Mouse (Mus musculus) ovary, postnatal 36 days (tissue): ENCODE measurements around the gene Mycbpap.

ENCODE experiments used
- DNase-seq: peaks from one replicate; pipeline ENCODE4 v3.0.0; 2022; ENCODE audit warnings: low spot score, mixed read lengths

Mycbpap gene

DNA sequence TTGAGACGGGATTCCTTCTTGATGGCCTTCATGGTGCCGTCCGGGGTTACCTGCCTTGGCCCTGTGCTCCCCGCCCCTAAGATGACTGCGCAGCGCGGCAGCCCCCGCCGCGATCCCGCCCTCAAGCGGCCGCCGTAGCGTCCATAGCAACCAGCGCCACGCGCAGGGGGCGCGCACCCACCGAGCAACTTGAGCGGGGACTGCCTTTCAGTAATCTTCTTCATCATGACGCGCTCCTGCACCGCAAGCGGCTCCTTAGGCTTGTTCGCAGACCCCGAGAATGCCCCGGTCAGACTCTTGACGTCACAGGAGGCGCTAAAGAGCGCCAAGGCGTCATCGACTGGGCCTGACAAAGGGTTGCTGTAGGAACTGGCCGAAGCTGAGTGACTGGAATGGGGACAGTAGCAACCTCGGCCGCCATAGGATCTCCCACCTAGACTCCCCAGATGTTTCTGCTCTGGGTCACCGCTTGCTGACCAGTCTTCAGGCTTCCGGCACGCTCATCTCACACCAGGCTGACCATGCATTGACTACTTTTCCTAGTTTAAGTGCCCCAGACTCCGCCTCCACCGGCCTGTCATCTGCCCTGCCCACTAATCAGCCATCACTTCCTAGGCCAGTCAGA, at the start of gene Mycbpap:
TSS of gene Mycbpap (minus strand) at position 524 of the 625 bp plus-strand sequence.
- peak; percentile 65 for DNase-seq

DNA sequence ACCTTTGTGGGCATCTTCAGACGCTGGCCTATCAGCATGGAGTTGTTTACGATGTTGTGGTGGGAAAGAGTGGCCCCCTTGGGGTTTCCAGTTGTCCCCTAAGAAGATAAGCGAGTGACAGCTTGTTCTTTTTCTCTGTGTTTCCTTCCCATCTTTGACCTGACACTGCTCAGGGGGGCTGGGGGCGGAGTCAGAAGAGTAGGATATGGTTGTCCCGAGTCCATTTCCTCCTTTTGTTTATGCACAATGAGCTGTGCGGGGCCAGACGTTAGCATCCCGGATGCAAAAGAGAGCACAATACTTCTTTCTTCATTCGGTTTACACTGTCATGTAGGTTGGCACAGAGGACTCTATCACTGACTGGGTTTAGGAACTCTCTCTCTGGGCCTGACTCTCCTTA, 49.1 kb upstream of the Mycbpap start:
- DNase-seq: no peak

DNA sequence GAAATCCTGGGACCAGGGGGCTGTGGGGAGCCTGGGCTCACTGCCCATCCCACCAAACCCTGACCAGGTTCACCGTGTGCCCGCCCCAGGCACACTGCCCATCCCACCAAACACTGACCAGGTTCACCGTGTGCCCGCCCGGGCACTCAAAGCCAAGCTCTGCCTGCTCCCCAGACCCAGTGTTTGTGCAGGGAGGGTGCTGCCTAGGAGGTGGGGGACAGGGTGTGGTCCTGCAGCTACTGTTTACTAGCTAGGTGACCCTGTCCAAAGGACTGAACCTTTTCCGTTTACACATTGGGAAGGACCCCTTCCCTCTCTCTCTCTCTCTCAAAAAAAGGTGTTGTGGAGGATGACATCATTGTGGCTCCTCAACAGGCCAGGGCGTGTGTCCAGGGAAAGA, 45.8 kb upstream of the Mycbpap start:
- DNase-seq: no peak

DNA sequence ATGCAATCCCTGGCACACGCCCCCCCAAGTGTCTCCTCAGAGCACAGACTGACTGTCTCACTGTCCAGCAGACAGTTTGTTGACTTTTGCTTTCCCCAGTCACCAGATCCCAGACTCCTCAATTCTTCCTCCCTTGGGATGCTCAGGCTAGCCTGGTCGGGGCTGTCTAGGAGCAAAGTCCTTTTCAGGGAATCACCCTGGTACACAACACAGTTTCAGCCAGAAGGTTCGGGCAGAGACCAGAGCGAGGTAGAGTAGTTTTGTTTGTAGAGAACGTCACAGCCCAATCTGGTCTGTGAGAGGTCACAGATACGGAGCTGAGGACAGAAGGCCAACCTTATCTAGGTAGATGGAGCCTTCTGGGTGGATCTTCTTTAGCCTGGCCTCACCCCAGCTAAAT, 45.0 kb upstream of the Mycbpap start:
- DNase-seq: no peak

DNA sequence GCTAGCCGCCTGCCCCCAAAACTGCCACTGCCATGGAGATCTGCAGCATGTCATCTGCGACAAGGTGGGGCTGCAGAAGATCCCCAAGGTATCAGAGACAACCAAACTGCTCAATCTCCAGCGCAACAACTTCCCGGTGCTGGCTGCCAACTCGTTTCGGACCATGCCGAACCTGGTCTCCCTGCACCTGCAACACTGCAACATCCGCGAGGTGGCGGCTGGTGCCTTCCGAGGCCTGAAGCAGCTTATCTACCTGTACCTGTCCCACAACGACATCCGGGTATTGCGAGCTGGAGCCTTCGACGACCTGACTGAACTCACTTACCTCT, 43.6 kb upstream of the Mycbpap start:
- DNase-seq: no peak

DNA sequence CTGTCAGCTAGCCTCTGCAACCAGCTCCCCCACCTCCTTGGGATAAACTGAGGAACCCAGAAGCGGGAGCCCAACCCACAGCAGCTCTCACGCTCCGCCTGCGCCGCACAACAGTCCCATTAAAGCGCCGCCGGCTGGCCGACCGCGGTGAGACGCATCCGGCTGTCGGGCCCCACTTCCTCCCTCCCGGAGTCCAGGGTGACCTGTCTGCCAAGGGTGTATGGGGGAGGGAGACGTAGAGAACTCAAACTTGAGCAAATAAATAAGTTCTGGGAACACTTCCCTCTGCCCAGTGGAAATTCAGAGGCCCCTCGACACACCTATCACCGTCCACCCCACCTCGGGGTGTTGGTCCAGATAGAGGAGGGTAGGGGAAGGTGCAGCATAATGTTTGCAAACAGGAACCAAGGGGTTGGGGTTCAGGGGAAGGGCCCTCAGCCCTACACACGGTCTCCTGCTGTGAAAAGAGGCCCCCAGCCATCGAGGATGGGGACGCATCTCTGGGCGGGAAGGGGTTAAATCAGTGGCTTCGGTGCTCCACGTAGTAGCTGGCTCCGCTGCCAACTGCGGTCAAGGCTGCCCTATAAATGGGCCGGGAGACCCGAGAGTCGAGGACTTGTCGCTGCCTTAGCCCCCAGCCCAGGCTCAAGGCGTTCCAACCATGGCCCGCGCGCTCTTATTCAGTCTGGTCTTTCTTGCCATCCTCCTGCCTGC, 43.1 kb upstream of the Mycbpap start, which contains the start of gene Chad:
TSS of gene Chad (plus strand) at position 611 of the 714 bp plus-strand sequence.
- DNase-seq: peak; percentile 59

DNA sequence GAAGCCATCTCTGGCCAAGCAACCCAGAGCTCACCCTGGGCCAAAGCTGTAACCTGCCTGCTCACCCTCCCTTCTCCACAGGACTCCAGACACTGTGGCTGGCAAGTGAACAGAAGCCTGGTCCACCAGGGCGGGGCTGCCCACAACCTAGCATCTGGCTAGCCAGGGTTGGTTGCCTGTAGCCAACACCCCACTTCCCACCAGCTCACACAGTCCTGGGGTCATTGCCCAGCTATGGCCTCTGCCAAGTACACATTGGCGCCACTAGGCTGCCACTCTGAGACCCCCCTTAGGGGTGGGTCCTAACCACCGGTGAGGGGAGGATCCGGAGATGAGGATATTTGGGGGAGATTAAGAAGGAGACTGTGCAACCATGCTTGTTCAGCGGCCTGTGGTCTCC, 42.3 kb upstream of the Mycbpap start:
- no peak for DNase-seq

DNA sequence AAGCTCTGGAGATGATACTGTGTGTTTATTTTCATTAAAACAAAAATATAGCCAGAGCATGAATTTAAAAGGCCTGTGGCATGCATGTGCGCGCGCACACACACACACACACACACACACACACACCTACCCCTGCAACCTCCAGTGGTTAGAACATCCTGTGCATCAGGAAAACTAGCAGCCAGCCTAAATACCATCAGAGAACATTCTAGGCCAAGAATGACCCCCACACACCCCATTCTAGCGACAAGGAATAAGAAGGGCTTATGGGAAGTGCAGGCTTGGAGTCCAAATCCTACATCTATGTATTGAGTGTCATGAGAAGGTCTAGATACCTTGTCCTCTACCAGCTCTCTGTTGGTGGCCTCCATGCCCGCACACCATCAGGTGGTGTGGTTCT, 41.8 kb upstream of the Mycbpap start:
- DNase-seq: no peak

DNA sequence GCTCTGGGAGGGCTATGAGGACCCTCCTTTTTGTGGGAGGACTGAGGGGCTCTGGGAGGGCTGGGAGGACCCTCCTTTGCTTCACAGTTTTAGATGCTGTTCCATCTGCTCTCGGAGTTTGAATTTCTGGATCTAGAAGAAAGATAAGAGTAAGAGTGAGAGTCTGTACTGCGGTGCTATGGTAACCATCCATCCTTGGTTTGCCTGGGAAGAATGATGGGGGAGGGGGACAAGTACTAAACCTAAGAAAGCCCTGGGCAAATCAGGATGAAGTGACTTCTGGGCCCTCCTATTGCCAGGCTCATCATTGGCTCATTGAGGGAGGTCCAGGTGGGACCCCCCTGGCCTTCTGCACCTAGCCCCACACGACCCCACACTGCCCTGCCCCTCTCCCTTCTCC, 36.7 kb upstream of the Mycbpap start:
- no peak for DNase-seq

DNA sequence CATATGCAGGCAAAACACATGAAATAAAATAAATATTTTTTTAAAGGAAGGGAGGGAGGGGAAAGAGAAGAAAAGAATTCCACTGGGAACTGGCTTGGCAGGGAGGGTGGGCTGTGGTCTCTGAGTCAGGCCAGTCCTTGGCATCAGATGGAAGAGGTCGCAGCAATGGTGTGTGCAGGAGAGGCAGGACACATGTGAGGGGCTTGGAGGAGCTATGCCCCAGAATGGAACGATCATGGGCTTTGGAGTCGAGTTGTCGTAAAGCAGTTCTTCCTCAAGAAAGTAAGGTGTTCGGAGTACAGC, 28.9 kb upstream of the Mycbpap start:
- DNase-seq: no peak

DNA sequence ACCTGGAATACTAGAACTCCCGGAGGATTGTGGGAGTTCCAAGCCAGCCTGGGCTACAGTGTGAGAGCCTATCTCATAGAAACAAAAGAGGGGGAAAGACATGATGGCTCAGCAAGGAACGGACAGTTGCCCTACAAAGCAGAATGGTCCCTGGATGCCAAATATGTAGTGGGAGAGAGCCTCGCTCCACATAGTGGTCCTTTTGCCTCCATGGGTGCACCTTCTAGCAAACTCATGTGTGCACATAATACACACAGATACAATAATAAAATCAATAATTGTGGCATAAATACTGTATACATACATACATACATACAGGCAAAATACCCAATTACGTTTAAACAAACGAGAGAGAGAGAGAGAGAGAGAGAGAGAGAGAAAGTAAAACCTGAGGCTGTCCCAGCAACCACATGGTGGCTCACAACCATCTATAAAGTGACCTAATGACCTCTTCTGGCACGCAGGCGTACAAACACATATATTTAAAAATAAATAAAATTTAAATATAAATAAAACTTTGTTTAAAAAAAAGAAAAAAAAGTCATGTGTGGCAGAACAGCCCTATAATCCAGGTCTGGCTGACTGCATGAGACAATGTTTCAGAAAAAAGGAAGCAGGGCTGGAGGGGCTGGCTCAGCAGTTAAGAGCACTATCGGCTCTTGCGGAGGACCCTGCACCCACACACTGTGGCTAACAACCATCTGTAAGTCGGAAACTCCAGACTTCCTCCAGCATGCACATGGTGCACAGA, 28.3 kb upstream of the Mycbpap start:
- DNase-seq: no peak

DNA sequence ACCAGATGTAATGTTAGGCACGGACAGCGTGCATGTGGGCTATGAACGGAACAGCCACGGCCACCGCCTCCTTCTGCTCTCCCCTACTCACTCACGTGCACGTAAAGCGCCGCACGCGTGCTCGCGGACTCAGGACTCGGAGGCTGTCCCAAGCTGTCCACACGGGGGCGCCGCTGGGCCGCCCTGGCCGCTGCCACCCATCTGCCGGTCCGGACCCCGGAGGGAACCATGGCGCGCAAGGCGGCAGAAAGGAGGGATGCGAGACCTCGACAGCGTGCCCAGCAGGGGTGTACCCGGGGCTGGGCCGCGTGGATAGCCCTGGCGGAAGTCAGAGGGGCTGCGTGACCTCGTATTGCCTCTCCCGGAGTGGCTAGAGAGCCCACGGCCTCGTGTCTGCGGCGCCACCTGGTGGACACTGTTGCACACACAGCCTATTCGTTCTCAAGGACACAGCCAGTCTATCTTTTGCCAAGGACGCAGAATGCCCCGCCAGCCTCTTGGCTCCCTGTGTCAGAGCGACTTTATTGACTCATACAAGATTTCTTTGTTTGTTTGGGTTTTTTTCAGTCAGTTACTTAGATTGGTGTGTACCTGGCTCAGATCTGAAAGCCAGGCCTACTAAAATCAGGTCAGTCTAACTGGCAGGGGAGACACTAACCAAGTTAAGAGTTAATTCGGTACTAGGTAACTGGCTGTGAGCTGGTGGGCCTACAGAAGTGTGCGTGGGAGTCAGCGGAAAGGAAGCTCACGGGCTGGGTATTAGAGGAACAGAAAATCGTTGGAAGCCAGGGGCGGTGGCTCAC, 27.5 kb upstream of the Mycbpap start, which contains the start of gene Rsad1:
TSS of gene Rsad1 (minus strand) at position 368 of the 803 bp plus-strand sequence.
- DNase-seq: peak; percentile 94

DNA sequence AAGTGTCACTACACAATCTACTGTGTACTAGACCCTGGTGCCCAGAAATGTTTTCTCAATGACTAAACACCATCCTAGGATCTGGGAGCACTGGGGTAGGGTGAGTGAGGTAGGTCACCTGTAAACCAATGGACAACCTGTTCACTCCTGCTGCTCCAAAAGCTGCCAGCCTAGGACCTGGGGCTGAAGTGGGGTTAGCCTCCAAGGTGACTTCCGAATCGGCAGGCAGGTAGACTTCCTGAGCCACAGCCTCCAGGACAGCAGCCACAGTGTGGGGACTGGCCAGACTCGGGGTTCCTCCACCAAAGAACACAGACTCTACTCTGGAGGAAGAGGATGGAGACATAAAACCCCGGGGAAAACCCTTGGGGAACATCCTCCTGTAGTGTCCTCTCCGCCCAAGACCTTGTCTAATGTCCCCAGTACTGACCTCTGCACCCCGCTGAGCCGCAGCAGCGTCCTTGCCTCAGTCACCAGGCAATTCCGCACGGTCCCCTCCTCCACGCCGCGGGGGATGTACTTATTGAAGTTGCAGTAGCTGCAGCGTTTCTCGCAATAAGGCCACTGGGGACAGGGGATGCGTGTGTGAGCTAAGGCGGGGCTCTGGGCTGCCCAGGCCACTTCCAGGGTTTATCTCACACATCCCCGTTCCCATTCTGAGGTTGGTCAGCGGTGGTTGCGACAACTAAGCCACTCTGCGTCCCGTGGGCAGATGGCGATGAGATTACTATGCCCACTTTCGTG, 26.7 kb upstream of the Mycbpap start:
- peak; percentile 52 for DNase-seq

DNA sequence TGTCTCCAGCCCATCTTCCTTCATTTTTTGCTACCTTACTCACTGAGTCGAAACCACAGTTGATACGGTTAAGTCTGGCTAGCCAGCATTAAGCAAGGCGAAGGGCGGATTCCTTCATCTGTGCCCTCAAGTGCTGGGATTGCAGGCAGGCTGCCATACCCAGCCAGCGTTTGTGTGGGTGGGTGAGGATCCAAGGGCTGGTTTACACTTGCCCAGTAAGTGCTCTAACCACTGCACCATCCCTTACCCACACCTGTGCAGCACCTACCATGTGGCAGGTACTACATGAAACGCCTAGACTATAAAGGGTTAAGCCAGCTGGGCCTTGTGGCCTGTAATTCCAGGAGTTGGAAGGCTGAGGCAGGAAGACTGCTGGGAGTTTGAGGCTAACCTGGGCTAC, 25.7 kb upstream of the Mycbpap start:
- no peak for DNase-seq

DNA sequence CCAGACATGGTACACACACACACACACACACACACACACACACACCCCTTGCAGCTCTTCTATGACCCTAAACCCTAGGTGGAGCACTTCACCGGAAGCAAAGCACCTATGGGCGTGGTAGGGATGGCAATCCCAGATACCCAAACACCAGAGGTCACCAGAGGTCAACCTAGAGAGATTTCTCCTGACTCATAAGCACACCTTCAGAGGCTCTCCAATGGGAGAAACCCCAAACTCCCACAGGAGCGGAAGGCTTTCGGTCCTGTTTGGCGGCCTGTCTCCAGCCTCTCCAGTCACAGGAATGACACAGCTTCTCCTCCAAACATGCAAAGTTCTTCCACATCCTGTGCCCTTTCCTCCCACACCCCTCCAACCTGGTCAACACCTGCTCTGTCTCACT, 24.8 kb upstream of the Mycbpap start:
- DNase-seq: no peak

DNA sequence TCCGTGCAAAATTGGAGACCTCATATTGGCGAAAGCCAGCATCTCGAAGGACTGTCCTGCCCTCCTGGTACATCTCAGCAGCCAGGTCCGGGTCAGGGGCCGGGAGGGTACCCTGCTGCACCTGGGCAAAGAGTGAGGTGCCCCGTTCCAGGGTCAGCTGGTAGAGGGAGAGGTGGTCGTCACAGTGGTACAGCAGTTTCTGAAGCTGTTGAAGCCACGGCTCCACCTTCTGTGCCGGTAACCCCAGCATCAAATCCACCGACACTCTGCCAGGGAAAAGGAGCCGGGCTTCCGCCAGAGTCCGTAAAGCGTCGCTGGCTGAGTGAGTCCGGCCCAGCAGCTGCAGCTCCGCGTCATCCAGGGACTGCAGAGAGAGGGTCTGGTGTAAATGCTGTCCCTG, 22.9 kb upstream of the Mycbpap start:
- no peak for DNase-seq

DNA sequence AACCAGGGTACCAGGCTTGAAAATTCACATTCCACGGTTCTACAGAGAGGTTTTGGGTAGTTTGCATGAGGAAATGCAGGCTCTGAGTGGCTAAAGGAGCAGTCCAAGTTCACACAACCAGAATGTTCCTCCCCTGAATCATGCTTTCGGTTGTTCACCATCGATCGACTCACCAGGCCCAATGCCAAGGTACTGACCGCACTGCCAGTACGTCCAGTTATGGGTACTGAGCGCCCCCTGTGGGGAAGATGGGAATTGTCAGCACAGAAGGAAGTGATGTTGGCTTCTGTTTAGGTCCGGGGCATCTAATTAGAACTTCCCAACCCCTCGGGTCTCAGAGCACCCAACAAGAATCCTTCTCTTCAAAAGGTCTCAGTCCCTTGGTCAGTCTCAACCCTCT, 22.4 kb upstream of the Mycbpap start:
- peak; percentile 88 for DNase-seq

DNA sequence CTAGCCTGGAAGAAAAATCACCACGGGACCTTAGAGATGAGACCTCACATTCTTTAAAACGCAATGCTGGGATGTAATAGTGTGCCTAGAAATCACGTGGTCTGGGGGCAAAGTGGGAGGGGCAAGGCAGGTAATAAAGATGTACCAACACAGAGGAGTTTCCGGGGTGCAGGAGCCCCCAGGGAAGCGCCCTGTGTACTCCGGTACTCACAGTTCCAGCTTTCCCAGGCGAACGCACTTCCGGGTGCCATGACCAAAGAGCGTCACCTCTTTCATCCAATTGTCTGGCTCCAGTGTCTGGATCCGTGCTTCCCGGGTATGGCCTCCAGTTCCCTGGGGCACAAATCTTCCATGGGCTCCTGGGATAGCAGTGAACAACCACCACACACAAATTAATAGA, 21.8 kb upstream of the Mycbpap start:
- DNase-seq: no peak

DNA sequence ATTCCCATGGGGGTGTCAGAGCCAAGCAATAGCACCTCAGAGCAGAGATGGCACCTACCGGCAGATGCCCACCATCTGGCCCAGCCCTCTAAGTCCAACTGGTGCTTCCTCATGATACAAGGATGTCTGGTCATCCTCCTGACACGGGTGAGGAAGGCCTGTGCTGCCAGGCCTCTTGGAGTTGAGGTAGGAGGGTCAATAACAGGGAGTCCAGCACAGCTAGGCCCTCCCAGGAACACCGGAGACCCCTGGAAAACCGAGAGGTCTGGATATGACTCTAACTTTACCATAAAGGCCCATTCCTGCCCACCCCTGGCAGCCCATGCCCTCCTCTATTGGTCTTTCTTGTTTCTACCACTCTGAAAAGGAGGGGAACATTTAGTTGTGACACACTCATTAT, 20.9 kb upstream of the Mycbpap start:
- no peak for DNase-seq

DNA sequence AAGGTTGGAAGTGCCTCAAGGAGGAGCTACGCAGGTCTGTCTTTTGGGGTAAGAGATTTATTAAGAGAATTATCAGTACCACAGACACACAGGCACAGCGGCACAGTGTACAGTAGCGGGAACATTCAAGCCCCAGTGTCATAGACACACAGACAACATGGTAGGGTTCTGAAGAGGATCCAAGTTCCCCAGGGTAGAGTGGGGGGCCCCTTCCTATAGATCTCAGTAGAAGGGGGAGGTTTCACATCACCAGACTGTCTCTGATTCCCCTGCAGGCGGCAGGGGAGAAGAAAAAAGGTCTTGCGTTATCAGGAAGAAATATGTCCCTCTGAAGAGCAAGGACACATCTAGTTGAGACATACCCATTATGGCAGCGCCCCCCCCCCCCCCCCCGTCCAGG, 18.2 kb upstream of the Mycbpap start:
- no peak for DNase-seq

DNA sequence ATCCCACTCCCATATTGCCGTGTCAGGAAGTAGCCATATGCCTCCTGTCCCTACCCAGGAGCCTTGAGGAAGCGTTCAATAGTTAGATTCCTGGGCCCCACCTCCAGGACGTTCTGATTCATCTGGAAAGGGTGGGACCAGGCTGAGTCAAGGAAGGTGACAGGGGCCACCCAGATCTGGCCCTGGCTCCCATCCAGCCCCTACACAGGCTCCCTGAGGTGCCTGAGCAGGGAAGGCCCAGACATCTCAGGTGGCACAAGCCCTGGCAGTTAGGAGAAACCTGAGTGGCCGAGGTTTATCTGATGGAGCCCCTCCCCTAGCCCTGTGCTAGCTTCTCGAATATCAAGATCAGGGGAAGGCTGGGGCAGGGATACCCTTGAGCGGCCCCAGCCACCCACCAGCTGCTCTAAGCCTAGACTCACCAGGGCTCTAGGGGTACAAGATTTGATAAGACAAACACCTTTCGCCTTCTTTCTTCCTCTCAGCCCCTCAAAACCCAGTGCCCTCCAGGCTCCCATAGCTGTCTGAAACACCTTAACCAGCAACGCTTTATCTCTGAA, 17.3 kb upstream of the Mycbpap start:
- DNase-seq: no peak

DNA sequence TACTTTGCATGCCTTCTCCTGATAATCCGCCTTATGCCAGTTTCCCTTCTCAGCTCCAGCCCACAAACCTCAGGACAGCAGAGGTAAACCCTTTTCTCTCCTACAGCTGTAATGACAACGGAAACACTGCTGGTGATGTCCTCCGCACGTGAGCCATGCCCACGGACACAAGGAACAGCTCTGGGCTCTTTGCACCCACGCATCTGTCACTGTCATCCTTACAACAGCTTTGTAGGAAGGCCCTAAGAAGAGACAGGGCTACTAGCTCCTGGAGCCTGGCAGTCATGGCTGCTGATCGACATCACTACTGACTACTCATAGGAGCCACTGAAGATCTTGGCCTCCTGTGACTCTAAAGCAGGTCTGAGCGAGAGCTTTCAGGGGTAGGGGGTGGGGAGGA, 11.6 kb upstream of the Mycbpap start:
- no peak for DNase-seq
